Mouse (Mus musculus) spleen, adult 2 months (tissue): ENCODE data around the gene Pgm2l1.

Source experiments
- CTCF ChIP-seq: fragments of 200-500 bp; IDR thresholded peaks from 2 replicates; pipeline ENCODE4 v1.5.1; 2011; ENCODE audit warnings: mild to moderate bottlenecking, inconsistent platforms; ENCODE audit not compliant: insufficient read depth, insufficient read length, insufficient replicate concordance; ENCODE audit errors: extremely low read depth
- POLR2A ChIP-seq: fragments of 200-500 bp; IDR thresholded peaks from 2 replicates; pipeline ENCODE4 v1.6.1; 2011; ENCODE audit warnings: low read depth, low read length, inconsistent platforms

- no peak for TF ChIP-seq POLR2A
- no peak for TF ChIP-seq CTCF
Observed at GRCm38 (mm10) chr7:100201191-100201590, 26.0 kb upstream of the Pgm2l1 start.
